Mouse (Mus musculus) lung, adult 2 months (tissue): ENCODE measurements around the gene Plpp3.

ENCODE experiments used
- CTCF ChIP-seq: fragments of 200-500 bp; IDR thresholded peaks from 2 replicates; pipeline ENCODE4 v1.5.1; 2011; ENCODE audit warnings: mild to moderate bottlenecking, low read length, control low read depth; ENCODE audit not compliant: insufficient read depth
- POLR2A ChIP-seq: fragments of 200-500 bp; IDR thresholded peaks from 2 replicates; pipeline ENCODE4 v1.6.1; 2011; ENCODE audit warnings: low read depth, mild to moderate bottlenecking, control low read depth, low read length, borderline replicate concordance; ENCODE audit errors: extremely low read depth

DNA sequence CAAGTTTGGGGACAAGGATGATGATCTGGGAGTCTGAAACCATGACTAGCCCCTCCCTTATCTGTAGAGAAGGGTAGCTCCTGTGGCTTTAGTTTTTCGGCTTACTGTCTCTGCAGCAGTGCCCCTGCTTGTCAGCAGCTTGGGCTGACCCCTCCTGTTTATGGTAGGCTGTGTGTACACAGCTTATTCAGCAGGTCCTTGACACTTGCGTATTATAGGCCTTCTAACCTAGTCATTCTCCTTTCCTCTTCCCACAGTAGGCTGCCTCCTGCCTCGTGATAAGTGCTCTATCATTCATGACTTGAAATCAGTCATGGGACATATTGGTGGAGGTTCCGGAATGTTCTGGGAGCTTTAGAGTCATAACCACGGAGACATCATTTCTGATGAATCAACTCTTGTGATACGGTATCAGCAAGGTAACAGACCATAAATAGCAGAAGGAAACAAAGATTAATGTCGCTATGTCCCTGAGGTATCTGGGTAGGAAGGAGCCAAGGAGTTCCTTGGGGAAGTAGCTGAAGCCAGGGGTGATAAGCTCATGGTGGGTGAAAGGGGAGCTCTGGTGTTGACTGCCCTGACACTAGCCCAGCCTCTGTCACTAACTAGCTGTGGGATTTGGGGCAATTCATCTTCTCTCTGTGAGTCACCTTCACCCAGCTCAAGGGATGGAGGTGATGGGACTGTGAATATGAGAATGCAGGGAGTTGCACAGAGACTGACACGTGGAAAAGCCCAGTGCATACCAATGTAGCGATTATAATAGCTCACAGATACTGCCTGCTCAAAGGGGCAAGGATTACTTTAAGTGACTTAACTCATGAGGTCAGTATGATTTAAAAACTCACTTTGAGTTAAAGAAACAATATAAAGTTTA is 104.0 kb downstream of the Plpp3 start:
- TF ChIP-seq CTCF, result no peak
- no peak for TF ChIP-seq POLR2A
